Mouse (Mus musculus): ENCODE results near the gene Slit3.

- TF ChIP-seq CTCF (IDR thresholded peaks at IDR 0.05; ENCODE audit: borderline replicate concordance, insufficient read depth, low read length): no peak
- TF ChIP-seq POLR2A (IDR thresholded peaks at IDR 0.05; ENCODE audit: low read depth, low read length): no peak
These were observed 161.1 kb downstream of the Slit3 start for GRCm38 (mm10) chr11:35282001-35282632.
